Mouse (Mus musculus): ENCODE data around the gene Csf1.

The Csf1 gene

GRCm38 (mm10) chr3:107701767-107702394 lies 58.4 kb downstream of the Csf1 start:
- no peak for DNase-seq

GRCm38 (mm10) chr3:107700625-107701024 lies 59.6 kb downstream of the Csf1 start:
- no peak for DNase-seq

GRCm38 (mm10) chr3:107696910-107697309 lies 63.4 kb downstream of the Csf1 start:
- DNase-seq: no peak

- DNase-seq: peak; percentile 98
Measured at GRCm38 (mm10) chr3:107695948-107696881, 64.1 kb downstream of the Csf1 start, which contains the start of gene Ahcyl1. Ahcyl1 (minus strand) TSS chr3:107696560.

GRCm38 (mm10) chr3:107695219-107695947 lies 64.9 kb downstream of the Csf1 start:
- DNase-seq: no peak

- DNase-seq: no peak
Measured at GRCm38 (mm10) chr3:107694256-107694900, 65.9 kb downstream of the Csf1 start.

Measured in embryo, embryonic 11 days (tissue).